Mouse (Mus musculus): ENCODE data around the gene Gm3336. TPM values are rescaled to one million over a fixed set of nuclear protein-coding genes. Genes with fewer than 3 reads are reported as not detected.

Gm3336 gene
- total RNA-seq, 2 experiments from 2014 or later = not detected

DNA sequence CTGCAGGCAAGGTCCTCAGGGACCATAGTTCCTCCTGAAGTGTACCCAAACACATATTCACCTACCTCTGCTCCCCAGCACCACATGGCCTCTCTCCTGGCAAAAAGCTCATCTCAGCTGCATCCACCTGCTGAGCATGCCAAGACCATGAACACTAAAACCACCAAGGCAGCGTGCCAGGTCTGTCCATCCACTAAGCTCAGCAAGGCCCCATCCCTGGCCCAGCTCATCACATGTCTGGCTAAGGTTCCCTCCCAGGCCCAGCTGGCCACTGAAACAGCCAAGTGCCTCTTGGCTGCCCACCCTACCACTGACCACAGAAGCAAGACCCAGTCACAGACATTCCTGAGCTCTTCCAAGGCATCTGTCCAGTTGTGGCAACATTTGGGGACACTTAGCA, 8.0 kb upstream of the Gm3336 start:
- intact Hi-C loops (cut with DNase I) = no loop called here
- no peak for DNase-seq (ENCODE audit: low spot score in 2 of 2)

DNA sequence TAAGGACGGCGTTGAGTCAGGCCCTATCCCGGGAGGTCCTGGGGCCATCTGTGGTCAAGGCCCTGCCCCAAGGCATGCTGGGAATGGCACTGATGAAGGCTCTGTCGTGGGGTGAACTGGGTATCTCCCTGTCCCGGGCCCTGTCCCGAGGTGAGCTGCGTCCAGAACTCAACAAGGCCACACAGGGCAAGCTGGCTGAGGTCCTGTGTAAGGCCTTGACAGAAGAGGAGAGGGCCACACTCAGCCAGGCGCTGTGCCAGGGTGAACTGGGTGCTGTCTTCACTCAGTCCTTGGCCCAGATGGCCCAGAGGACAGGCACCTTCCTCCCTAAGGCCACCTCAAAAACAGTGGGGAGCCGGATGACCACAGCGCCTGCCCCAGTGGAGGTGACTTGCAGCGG, 7.3 kb upstream of the Gm3336 start:
- intact Hi-C loops (cut with DNase I) = no loop called here
- no peak for DNase-seq (ENCODE audit: low spot score in 2 of 2)

DNA sequence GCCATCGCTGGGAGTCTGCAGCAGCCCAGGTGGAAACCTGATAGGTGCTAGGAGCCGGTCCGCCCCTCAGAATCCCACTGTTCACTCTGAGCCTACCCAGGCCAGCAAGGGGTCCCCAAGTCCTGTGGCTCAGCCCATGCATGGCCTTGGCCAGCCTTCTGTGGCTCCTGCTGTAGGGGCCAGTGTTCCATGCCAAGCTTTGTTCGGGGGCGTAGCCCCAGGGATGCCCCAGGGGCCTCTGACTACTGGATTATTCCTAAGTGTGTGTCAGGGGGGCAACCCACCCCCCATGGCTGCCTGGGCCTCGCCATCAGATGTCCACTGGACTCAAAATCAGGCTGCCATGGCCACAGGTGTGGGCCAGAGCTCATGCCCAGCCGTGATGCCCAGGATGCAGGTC, 4.4 kb upstream of the Gm3336 start:
- intact Hi-C loops (cut with DNase I) = no loop called here
- no peak for DNase-seq (ENCODE audit: low spot score in 2 of 2)

DNA sequence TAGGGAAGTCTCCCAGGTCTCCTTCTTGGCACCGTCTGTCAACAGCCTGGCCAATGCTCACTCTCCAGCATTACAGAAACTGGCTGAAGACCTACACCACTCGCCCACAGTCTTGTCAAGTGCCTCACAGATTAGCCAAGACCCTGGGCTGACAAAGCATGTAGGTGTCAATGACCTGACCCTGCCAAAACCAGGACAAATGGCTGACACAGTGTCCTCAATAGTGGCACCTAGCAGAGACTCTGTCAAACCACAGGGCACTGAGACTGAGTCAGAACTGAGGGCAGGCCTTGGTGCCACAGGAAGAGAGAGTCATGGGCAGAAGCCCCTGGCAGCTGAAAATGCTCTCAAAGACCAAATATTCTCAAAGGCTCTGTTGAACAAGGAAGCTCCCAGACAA, 3.3 kb upstream of the Gm3336 start:
- no peak for DNase-seq (ENCODE audit: low spot score in 2 of 2)
- intact Hi-C loops (cut with DNase I) = no loop called here

DNA sequence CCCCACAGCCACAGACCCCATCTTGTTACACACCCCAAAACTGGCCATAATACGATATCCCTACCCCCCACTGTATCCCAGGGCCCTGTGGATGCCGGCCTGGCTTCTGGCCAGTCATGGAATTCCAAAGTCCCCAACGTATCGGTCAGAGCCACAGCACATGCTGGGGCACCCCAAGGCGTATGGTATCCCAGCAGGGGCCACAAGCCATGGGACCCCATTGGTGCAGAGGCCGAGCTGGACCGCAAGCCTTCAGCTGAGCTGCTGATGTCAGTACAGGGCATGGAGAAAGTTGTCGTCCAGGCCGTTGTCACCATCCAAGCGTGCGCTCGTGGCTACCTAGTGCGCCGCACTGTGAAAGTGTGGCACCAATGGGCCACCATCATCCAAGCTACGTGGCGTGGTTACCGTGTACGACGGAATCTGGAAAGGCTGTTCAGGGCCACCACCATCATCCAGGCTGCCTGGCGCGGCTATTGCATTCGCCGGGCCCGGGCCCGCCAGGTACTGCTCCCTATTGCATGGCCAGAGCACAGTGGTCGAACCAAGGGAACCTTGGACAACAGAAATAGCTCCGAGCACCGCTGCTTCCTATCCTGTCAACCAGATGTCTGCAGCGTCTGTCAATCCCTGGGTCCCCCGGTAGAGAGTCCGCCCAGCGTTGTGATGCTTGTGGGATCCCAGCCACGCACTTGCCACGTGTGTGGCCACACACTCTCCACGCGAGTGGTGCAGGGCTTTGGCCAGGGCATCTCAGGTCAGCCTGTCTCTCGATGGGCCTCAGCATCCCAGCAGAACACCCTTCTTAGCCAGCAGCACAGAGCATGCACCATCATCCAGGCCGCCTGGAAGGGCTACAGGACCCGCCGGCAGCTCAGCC, 1.6 kb upstream of the Gm3336 start:
- DNase-seq (ENCODE audit: low spot score in 2 of 2) = no peak
- intact Hi-C loops (cut with DNase I) = no loop called here

DNA sequence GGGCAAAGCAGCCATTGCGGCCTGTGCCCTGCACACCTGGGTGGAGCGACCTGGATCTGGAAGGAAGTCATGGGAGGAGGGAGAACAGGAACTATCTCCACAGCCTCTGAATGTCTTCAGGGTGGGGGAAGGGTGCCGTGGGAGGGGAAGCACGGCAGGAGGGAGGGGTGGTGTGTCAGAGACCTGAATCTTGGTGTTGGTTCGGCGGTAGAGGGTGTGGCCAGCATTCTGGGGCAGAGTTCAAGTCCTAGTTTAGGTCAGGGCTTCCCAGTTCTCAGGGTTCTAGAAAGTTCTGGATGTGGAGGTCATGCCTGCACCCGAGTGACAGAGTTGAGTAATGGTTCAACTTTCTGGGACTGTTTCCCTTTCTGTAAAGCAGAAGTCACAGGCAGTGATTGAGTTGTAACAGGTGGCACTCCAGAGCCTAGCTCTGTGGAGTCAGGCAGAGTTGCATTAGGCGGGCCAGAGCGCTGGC, 1.5 kb downstream of the Gm3336 start:
- intact Hi-C loops (cut with DNase I) = loop anchor here (1.0 kb wide), 2 partner anchors 32 to 121 kb away; no protein-coding TSS in a partner anchor
- DNase-seq (ENCODE audit: low spot score in 2 of 2) = no peak

DNA sequence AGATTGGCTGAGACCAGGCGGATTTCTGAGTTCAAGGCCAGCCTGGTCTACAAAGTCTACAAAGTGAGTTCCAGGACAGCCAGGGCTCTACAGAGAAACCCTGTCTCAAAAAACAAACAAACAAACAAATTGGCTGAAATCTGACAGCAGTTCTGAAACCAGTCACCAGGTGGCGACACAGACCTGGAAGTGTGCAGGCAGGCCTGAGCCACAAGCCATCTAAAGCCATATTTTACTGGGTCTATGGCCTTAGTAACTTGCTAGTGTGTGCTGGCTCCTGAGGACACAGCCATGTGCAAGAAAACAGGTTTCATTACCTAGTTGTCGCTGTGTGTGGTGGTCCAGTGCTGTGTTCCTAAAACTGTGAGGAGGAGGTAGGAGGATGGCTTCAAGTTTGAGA, 2.4 kb downstream of the Gm3336 start:
- DNase-seq (ENCODE audit: low spot score in 2 of 2) = peak; percentile 76 to 78
- intact Hi-C loops (cut with DNase I) = loop anchor here (1.0 kb wide), 2 partner anchors 32 to 121 kb away; no protein-coding TSS in a partner anchor

DNA sequence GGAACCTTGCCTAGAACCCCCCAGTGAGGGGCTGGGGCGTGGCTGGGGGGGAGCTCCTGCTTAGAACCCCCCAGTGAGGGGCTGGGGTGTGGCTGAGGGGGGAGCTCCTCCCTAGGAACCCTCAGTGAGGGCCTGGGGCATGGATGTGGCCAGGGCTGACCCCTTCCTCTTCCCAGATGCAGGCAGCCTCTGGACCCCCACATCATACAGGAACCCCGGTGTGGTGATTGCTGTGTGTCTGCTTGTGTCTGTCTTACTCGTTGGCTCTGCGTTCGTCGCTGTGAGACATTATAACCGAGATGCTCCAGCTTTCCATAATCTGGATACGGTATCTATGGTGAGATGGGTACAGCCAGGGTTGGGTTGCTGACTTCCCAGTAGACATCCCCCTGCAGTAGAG, 3.3 kb downstream of the Gm3336 start:
- intact Hi-C loops (cut with DNase I) = no loop called here
- DNase-seq (ENCODE audit: low spot score in 2 of 2) = no peak

DNA sequence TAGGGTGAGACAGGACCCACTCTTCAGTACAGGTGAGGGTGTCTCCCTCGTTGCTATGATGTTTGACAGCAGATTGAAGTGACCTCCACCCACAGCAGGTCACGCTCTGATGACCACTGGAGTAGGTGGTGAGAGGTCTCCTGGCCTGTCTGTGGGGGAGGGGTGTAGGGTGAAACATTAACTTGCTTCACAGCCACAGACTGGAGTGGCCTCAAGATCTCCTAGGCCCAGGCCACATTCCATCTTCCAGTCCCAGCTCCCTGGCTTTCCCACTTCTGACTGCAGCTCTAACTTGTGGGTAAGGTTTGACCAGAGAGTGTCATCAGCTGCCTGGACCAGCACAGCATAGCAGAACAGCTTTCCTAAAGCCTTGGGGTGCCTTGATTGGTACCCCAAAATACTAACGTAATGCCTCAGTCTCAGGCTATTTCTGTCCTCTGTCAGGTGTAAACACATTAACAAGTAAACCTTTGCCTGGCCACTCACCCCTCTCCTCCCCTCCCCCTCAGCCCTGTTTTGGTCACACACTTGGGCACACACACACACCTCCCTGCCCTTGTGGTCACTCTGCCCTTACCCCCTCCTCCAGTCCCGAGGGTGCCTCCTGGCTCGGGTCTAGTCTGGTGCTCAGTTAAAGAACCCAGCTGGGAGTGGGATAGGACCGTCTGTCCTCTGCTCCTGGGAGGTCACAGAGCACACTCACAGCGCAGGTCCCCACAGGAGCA, 5.3 kb downstream of the Gm3336 start, which contains the start of gene Pde4c:
Gene Pde4c, plus strand, starts transcription at position 235 of the 725 bp plus-strand sequence.
- intact Hi-C loops (cut with DNase I) = no loop called here
- no peak for DNase-seq (ENCODE audit: low spot score in 2 of 2)

DNA sequence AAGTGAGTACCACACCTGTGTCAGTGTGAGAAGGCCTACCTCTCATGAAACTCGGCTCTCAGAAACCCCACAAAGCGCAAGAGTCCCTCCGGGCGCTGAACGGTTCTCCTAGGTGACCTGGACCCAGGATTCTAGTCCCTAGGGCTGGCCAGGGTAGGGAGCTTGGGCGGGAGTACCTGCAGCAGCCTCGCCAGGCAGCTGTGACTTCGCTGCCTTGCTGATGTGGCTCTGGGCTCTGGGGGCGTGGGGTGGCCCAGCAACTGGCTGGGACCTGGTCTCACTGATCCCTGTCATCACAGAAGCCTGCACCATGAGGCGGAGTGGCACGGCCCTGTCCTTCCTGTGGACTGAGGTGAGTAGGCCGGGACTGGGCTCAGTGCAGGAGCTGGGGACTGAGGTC, 5.9 kb downstream of the Gm3336 start:
- intact Hi-C loops (cut with DNase I) = no loop called here
- DNase-seq (ENCODE audit: low spot score in 2 of 2) = no peak

DNA sequence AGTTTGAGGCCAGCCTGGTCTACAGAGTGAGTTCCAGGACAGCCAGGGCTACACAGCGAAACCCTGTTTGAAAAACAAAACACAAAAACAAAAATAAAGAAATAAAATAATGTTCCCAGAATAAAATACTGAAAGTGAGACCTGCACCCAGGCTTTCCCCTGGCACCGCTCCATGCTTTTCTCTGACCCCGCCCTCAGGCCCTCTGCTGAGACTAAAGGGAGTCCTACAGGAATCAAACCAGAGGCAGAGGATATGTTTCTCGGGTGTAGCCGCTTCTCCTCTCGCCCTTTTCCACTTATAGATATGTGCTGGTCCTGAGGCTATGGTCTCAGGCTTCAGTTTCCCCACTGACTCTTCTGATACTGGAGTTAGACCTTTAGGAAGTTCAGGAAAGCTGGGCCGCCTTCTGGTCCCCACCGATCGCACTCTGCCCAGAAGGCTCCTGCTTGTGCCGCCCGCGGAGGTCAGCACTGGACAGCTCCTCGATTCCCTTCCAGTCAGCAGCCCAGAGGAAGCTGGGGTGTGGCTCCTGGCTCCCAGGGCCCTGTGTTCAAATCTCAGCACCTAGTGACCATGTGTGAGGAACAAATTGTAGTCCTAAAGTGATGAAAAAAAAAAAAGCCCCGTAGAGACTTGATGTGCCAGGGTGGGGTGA, 7.6 kb downstream of the Gm3336 start:
- intact Hi-C loops (cut with DNase I) = no loop called here

DNA sequence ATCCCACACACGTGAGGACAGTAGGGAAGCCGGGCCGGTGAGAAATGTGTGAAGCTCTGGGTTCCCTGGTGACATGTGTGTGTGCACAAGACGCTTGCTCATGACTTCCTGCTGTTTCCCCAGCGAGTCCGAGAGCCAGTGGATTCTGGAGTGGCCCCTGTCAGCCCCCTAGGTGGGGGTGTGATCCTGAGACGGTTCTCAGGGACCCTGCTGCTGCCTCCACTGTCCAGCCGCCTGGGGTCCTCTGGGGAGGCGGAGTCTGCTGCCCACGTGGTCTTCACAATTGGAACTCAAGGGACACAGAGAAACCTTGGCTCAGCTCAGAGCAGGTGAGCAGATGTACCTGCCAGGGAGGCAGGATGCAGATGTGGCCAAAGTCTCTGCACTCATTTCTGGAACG, 8.4 kb downstream of the Gm3336 start:
- DNase-seq (ENCODE audit: low spot score in 2 of 2) = no peak
- intact Hi-C loops (cut with DNase I) = no loop called here

More for the DNA sequence above, 7.6 kb downstream of the Gm3336 start:
- no peak for DNase-seq (ENCODE audit: low spot score in 2 of 2)

DNA sequence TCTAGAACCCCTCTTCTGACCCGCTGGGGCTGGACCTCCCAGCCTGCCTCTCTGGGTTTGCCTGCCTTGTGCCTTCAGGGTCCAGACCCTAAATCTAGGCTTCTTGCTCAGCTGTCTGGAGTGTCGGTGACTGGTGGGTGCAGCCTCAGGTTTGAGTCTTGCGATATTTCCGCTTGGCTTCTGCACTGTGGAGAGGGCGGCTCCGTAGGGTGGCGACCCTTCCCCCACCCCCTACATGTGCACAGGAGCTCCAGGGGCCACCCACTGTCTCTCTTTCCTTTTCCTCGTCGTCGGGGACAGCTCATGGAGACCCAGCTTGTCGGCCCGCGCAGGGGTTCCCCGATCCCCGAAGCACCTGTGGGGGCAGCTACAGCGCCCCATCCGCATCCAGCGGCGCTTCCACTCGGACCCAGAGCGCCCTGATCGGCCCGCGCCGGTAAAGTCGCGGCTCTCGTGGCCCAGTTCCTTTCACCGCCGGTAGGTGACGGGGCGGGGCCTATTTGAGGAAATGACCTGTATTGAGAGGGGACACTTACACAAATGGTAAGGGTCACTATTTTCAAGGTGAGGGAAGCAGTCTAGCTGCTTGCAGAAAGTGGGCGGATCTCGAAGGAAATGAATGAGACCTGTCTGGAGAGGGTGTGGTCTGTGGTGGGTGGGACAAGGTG, 11.6 kb downstream of the Gm3336 start:
- intact Hi-C loops (cut with DNase I) = no loop called here

DNA sequence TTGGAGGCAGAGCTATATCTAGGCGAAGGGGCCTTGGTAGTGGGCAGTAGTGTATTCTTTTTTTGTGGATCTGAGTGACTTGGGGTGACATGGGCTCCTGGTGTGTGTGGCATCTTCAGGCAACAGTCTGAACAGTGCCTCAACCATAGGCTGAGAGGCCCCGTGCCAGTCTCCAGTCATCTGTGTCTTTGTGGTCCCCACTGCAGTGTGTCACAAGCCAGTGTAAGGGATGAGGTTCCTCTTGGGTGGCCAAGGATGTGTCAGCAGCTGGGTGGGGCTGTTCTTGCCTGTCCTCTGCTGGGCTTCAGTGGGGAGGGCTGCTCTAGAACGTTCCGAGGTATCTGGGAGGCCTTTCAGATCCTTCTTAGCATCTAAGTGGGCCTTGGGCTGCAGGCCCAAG, 12.6 kb downstream of the Gm3336 start:
- intact Hi-C loops (cut with DNase I) = no loop called here
- no peak for DNase-seq (ENCODE audit: low spot score in 2 of 2)

More for the DNA sequence above, 11.6 kb downstream of the Gm3336 start:
- no peak for DNase-seq (ENCODE audit: low spot score in 2 of 2)

DNA sequence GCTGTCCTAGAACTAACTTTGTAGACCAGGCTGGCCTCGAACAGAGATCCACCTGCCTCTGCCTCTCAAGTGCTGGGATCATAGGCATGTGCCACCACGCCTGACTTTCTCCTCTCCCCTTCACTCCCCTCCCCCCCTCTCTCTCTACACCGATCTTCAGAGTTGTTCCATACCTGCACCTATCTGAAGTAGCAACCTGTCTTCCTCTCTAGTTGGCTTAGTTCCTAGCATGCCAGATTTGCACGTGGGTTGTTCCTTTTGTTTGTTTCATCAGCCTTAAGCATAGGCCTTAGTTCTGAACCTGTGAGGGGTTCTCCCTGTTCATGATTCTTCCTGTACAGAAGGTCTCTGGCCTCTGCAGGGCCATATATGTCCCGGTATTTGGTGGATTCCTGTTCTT, 19.4 kb downstream of the Gm3336 start:
- intact Hi-C loops (cut with DNase I) = no loop called here
- DNase-seq (ENCODE audit: low spot score in 2 of 2) = no peak

DNA sequence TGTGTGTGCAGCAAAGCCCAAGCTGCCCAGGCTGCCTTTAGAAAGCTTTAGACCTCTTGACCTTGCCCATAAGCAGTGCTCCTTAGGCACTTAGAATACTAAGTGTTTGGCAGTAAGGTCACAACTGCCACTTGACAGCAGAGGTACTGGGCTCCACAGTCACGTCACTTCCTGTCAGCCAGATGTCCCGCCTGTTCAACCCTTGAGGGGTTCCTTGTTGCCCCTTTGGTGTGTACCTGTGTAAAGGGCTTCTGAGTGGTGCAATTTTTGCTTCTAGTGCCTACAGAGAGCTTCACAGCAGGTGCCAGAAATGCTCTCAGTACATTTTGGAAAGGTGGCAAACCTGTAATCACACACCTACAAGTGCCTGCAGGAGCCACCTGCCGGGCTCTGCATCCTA, 19.9 kb downstream of the Gm3336 start:
- no peak for DNase-seq (ENCODE audit: low spot score in 2 of 2)
- intact Hi-C loops (cut with DNase I) = no loop called here

DNA sequence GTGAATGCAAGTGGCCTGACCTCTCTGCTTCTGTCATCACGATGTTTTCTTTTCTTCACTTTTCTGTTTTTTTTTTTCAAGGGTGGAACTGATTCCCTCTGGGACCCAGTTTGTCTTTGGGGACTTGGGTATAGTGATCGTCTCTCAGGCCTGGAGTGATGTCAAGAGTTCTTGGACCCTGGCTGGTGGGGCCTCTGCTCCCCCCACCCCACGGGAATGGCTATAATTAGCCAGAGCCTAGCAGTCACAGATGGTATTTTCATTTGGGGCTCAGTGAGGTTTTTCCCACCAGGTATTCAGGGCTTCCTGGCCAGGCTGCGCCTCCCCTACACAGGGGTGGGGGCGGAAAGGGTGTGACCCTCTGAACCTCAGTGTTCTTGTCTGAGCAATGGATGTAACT, 23.3 kb downstream of the Gm3336 start:
- no peak for DNase-seq (ENCODE audit: low spot score in 2 of 2)
- intact Hi-C loops (cut with DNase I) = no loop called here

DNA sequence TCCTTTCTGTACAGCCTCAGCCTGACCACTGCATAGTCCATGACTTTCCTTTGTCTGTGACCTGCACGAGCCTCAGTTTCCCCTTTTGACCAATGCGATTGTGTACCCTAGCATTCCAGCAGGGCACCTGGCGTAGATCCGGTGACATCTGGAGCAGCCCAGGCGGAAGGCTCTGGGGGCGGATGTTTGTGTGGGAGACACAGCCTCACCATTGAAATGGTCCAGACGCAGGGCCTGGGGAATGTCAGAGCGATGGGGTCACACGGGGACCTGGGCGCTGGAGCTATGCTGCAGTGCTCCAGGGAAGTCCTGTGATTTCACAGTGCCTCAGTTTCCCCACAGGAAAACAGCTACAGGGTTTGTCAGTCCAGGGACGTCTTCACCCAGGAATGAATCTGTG, 23.8 kb downstream of the Gm3336 start:
- DNase-seq (ENCODE audit: low spot score in 2 of 2) = no peak
- intact Hi-C loops (cut with DNase I) = no loop called here

DNA sequence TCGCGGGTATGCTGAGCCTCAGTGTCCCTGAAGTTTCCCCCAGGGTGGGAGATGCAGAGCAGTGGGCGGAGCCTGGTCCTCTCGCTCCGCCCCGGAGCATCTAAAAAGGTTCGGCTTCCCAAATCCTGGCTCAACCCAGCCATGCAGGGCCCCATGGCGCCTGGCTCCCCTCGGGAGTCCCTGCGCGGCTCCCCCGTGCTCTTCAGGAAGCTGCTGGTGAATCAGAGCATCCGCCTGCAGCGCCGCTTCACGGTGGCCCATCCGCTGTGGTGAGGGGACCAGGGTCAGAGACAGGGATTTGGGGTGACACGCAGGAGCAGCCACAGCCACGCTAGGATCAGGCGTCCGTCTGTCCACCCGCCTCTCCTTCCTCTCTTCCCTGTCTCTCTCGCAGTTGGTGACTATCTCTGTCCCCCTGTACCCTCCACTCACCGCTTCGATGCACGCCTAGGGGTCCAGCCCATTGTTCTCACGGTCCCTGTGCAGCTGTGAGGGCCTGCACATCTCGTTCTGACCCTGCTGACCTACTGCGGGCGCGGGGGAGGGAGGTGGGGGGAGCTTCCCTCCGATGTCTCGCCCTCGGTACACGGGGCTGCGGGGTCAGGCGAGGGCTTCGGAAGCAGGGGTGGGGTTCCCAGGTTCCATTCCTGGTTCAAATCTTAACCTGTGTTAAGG, 24.8 kb downstream of the Gm3336 start:
- DNase-seq (ENCODE audit: low spot score in 2 of 2) = no peak
- intact Hi-C loops (cut with DNase I) = no loop called here
